Mouse (Mus musculus) liver, embryonic 14.5 days (tissue): ENCODE data around the gene Efhc1.

Experiments used
- CTCF ChIP-seq: IDR thresholded peaks from 2 replicates; pipeline ENCODE4 v1.5.1; 2016; ENCODE audit warnings: antibody characterized with exemption, low read depth, control low read depth
- EP300 ChIP-seq: IDR thresholded peaks from 2 replicates; pipeline ENCODE4 v1.6.1; 2016; ENCODE audit warnings: antibody characterized with exemption, low read depth

GRCm38 (mm10) chr1:20926376-20926775 is 25.1 kb upstream of the Efhc1 start:
- TF ChIP-seq CTCF, result no peak
- no peak for TF ChIP-seq EP300
